Mouse (Mus musculus) MEL (cell line): ENCODE data around the gene Cltc.

Source experiments
- CTCF ChIP-seq, 3 experiments: IDR thresholded peaks in 2 of 3; conservative IDR thresholded peaks in 1 of 3; 2 replicates each; pipeline ENCODE4 v1.5.1; 2011 to 2012; ENCODE audit warnings: low read length in 3 of 3, low read depth in 2 of 3, mild to moderate bottlenecking in 2 of 3, improper control_type of control experiment in 1 of 3, inconsistent platforms in 1 of 3, mixed read lengths in 1 of 3, moderate library complexity in 1 of 3; ENCODE audit not compliant: control insufficient read depth in 1 of 3, insufficient read depth in 1 of 3, poor library complexity in 1 of 3, severe bottlenecking in 1 of 3
- EP300 ChIP-seq, 2 experiments: IDR thresholded peaks; 2 replicates each; pipeline ENCODE4 v1.6.1; 2011; ENCODE audit warnings: improper control_type of control experiment in 2 of 2, low read length in 2 of 2, low read depth in 1 of 2, mild to moderate bottlenecking in 1 of 2
- NELFE ChIP-seq: IDR thresholded peaks from 2 replicates; pipeline ENCODE4 v1.6.1; 2011; ENCODE audit warnings: low read depth, low read length, improper control_type of control experiment
- ZNF384 ChIP-seq: IDR thresholded peaks from 2 replicates; pipeline ENCODE4 v1.6.1; 2012; ENCODE audit warnings: low read depth, mild to moderate bottlenecking, inconsistent platforms, low read length, improper control_type of control experiment

DNA sequence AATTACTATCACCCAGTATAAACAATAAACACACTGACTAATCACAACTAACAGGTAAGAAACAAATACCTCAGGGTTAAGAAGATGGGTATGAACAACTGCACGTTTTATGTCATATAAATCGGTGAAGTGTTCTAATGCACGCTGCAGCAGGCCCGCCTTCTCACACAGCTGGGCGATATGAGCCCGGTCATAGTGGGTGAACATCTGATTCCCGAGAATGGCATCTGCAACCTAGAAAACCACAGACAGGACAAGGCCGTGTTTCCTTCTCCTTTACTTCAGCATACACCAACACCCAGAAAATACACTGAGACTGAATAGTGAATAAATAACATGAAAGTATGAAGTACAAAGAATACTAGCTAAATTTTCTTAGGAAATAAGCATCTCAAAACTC is 38.0 kb downstream of the Cltc start:
- TF ChIP-seq EP300 (IDR thresholded peaks at IDR 0.05; ENCODE audit: low read depth in 1 of 2, low read length in 2 of 2) (no peak), CTCF (IDR thresholded peaks at IDR 0.05 in 2 of 3, conservative IDR thresholded peaks at IDR 0.05 in 1 of 3; ENCODE audit: control insufficient read depth in 1 of 3, insufficient read depth in 1 of 3, low read depth in 2 of 3, low read length in 3 of 3, poor library complexity in 1 of 3, severe bottlenecking in 1 of 3) (no peak), ZNF384 (no peak), NELFE (no peak)
